In the genomic region with DNA sequence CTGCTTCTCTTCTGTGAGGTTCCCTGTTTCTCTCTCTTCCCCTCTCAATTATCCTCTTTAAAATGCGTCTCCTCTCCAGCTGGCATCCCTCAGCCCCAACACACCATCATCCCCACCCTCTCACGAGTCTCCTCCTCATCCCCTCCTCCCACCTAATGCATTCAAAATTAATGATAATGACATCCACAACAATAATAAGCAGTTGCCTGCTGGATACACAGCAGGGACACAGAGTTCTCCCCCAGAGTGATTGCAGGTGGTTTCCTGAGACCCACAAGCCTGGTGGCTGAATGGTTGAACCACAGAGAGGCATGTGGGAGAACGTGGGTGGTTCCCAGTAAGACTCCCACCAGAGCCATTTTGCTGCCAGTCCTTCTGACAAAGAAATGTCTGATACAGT, we compare ENCODE assay signal across 9 mouse cellular contexts.
DNase-seq lines count a peak whose midpoint lies in the region; ATAC-seq and TF ChIP-seq lines count a peak whose summit lies in the region.
"Had no signal": no experiment of that assay in that cellular context is flagged by ENCODE, and none has a peak within 500 bp of the region (broad histone marks: within the 10 kb centered on the region; RNA-seq: fewer than 3 reads in every experiment).

No protein-coding gene starts in this region.

- H3K4me3 ChIP-seq in kidney, adult 2 months (ENCODE audit: insufficient read depth, low read depth, low read length), result no peak overlapping the region
- no peak overlapping the region for H3K4me3 ChIP-seq in midbrain, embryonic 14.5 days (replicated peaks; ENCODE audit: low read depth, low read length)
- no peak overlapping the region for H3K4me3 ChIP-seq in midbrain, embryonic 10.5 days
- no peak overlapping the region for H3K4me3 ChIP-seq in intestine, embryonic 15.5 days (replicated peaks)

- H3K9ac ChIP-seq in midbrain, embryonic 14.5 days (replicated peaks; ENCODE audit: low read length), result no peak overlapping the region
- H3K9ac ChIP-seq in intestine, embryonic 15.5 days, result no peak overlapping the region

- ATAC-seq in midbrain, embryonic 14.5 days (ENCODE audit: low FRiP score, low TSS enrichment), result no peak
- ATAC-seq in intestine, embryonic 15.5 days, result peak; percentile 45

- H3K36me3 ChIP-seq in kidney, adult 2 months (ENCODE audit: control insufficient read depth, insufficient read depth, low read length), result no peaks in the 10 kb centered on the region
- H3K36me3 ChIP-seq in midbrain, embryonic 14.5 days (ENCODE audit: control insufficient read depth, insufficient read depth, low read length), result no peaks in the 10 kb centered on the region
- H3K36me3 ChIP-seq in midbrain, embryonic 10.5 days, result no peaks in the 10 kb centered on the region
- no peaks in the 10 kb centered on the region for H3K36me3 ChIP-seq in intestine, embryonic 15.5 days

- peak overlapping the region; percentile 61 for H3K27ac ChIP-seq in kidney, adult 2 months (ENCODE audit: insufficient read depth, low read depth, low read length)
- H3K27ac ChIP-seq in midbrain, embryonic 14.5 days (replicated peaks; ENCODE audit: low read depth, low read length), result peak overlapping the region; percentile 17; the same call in 1 of the 2 replicates
- H3K27ac ChIP-seq in midbrain, embryonic 10.5 days (replicated peaks), result no peak overlapping the region
- peak overlapping the region; percentile 8; the same call in 1 of the 2 replicates for H3K27ac ChIP-seq in intestine, embryonic 15.5 days

- 20% methylated on average over 3 of the region's 3 CpGs for whole genome bisulfite sequencing in kidney, adult 2 months
- 28% methylated on average over 3 of the region's 3 CpGs for WGBS in midbrain, embryonic 14.5 days
- WGBS in midbrain, embryonic 10.5 days, result 59% methylated on average over 3 of the region's 3 CpGs
- WGBS in intestine, embryonic 15.5 days, result 30% methylated on average over 3 of the region's 3 CpGs

- TF ChIP-seq CTCF in kidney, adult 2 months (conservative IDR thresholded peaks at IDR 0.05; ENCODE audit: insufficient read depth, insufficient read length, low read depth, low read length), result no peak

- TF ChIP-seq POLR2A in kidney, adult 2 months (IDR thresholded peaks at IDR 0.05; ENCODE audit: low read depth, low read length), result no peak

- peaks cover 20% of the 10 kb centered on the region for H3K4me1 ChIP-seq in kidney, adult 2 months (ENCODE audit: control insufficient read depth, insufficient read depth, low read length)
- H3K4me1 ChIP-seq in midbrain, embryonic 14.5 days (ENCODE audit: control insufficient read depth, insufficient read depth, low read length), result peaks cover 8% of the 10 kb centered on the region; the same call in 1 of the 2 replicates
- H3K4me1 ChIP-seq in midbrain, embryonic 10.5 days, result peaks cover 7% of the 10 kb centered on the region
- peaks cover 3% of the 10 kb centered on the region; the same call in 1 of the 2 replicates for H3K4me1 ChIP-seq in intestine, embryonic 15.5 days (replicated peaks)

- intact Hi-C loops in left cerebral cortex, postnatal 25 days (cut with DNase I), result no loop called here

- H3K4me2 ChIP-seq in midbrain, embryonic 14.5 days (ENCODE audit: low read length), result no peak overlapping the region
- no peak overlapping the region for H3K4me2 ChIP-seq in intestine, embryonic 15.5 days (replicated peaks)

- DNase-seq in kidney, adult 2 months, result no peak
- DNase-seq in kidney, adult 11 months, result no peak
- DNase-seq in midbrain, embryonic 14.5 days, result no peak
- no peak for DNase-seq in midbrain, embryonic 10.5 days (ENCODE audit: low spot score)
- peak; percentile 43 for DNase-seq in retina, postnatal 1 day
- no peak for DNase-seq in frontal cortex, postnatal 14 days (ENCODE audit: low spot score in 2 of 2)
- no peak for DNase-seq in left cerebral cortex, postnatal 25 days (ENCODE audit: low spot score in 2 of 2)
- DNase-seq: B cell, adult 2 months had no signal

- H3K27me3 ChIP-seq in kidney, adult 2 months (replicated peaks; ENCODE audit: control insufficient read depth, insufficient read depth, low read length), result no peaks in the 10 kb centered on the region
- no peaks in the 10 kb centered on the region for H3K27me3 ChIP-seq in midbrain, embryonic 14.5 days (ENCODE audit: control insufficient read depth, insufficient read depth, low read length)
- H3K27me3 ChIP-seq in midbrain, embryonic 10.5 days (ENCODE audit: low read depth, poor library complexity, severe bottlenecking), result no peaks in the 10 kb centered on the region
- H3K27me3 ChIP-seq in intestine, embryonic 15.5 days (replicated peaks), result no peaks in the 10 kb centered on the region

- no peaks in the 10 kb centered on the region for H3K9me3 ChIP-seq in midbrain, embryonic 14.5 days (ENCODE audit: control insufficient read depth, low read length)
- H3K9me3 ChIP-seq in midbrain, embryonic 10.5 days (replicated peaks), result no peaks in the 10 kb centered on the region
- no peaks in the 10 kb centered on the region for H3K9me3 ChIP-seq in intestine, embryonic 15.5 days
